Mouse (Mus musculus): ENCODE measurements at regions not wholly inside any gene's neighbourhood (a gene's known extent, or its start where the extent isn't known, plus 50 kb on each side); places are given as distances from the start of the nearest gene placed in this dataset.
A peak's percentile ranks its signal among the peaks of the same experiment; 100 is the strongest.
"Not testable (repeated sequence)": the region's sequence is repeated elsewhere in the genome, so short reads cannot be mapped to it uniquely, and the experiment has no call there.

GRCm38 (mm10) chr10:6349216-6349615 lies 409.1 kb upstream of the Oprm1 start:
- not testable (repeated sequence) for H3K4me3 ChIP-seq (ENCODE audit: low read depth, low read length); DNase-seq (ENCODE audit: low spot score); H3K4me1 ChIP-seq (ENCODE audit: control insufficient read depth, insufficient read depth, low read length); ATAC-seq (ENCODE audit: low read depth); H3K9me3 ChIP-seq (ENCODE audit: control insufficient read depth, low read length); H3K27ac ChIP-seq (replicated peaks; ENCODE audit: low read depth, low read length); H3K4me2 ChIP-seq (ENCODE audit: low read depth, low read length); H3K36me3 ChIP-seq (ENCODE audit: control insufficient read depth, insufficient read depth, low read length); H3K27me3 ChIP-seq (replicated peaks; ENCODE audit: control insufficient read depth, insufficient read depth, low read length); H3K9ac ChIP-seq (ENCODE audit: low read depth, low read length)
- WGBS = 92% methylated on average over 14 of the region's 14 CpGs

- WGBS = 45% methylated on average over 4 of the region's 4 CpGs
- no peak overlapping the region for H3K4me3 ChIP-seq (ENCODE audit: low read depth, low read length)
- H3K4me2 ChIP-seq (ENCODE audit: low read depth, low read length) = no peak overlapping the region
- DNase-seq (ENCODE audit: low spot score) = no peak
- no peaks in the 10 kb centered on the region for H3K4me1 ChIP-seq (ENCODE audit: control insufficient read depth, insufficient read depth, low read length)
- no peak overlapping the region for H3K9ac ChIP-seq (ENCODE audit: low read depth, low read length)
- H3K27me3 ChIP-seq (replicated peaks; ENCODE audit: control insufficient read depth, insufficient read depth, low read length) = no peaks in the 10 kb centered on the region
- ATAC-seq (ENCODE audit: low read depth) = no peak
- no peaks in the 10 kb centered on the region for H3K36me3 ChIP-seq (ENCODE audit: control insufficient read depth, insufficient read depth, low read length)
- H3K27ac ChIP-seq (replicated peaks; ENCODE audit: low read depth, low read length) = no peak overlapping the region
- no peaks in the 10 kb centered on the region for H3K9me3 ChIP-seq (ENCODE audit: control insufficient read depth, low read length)
Observed at GRCm38 (mm10) chr10:6366182-6366581, 392.1 kb upstream of the Oprm1 start.

- H3K9ac ChIP-seq (ENCODE audit: low read depth, low read length) = no peak overlapping the region
- H3K4me2 ChIP-seq (ENCODE audit: low read depth, low read length) = no peak overlapping the region
- no peaks in the 10 kb centered on the region for H3K36me3 ChIP-seq (ENCODE audit: control insufficient read depth, insufficient read depth, low read length)
- no peak overlapping the region for H3K4me3 ChIP-seq (ENCODE audit: low read depth, low read length)
- DNase-seq (ENCODE audit: low spot score) = no peak
- ATAC-seq (ENCODE audit: low read depth) = no peak
- H3K4me1 ChIP-seq (ENCODE audit: control insufficient read depth, insufficient read depth, low read length) = no peaks in the 10 kb centered on the region
- 87% methylated on average over 2 of the region's 2 CpGs for WGBS
- H3K9me3 ChIP-seq (ENCODE audit: control insufficient read depth, low read length) = no peaks in the 10 kb centered on the region
- no peak overlapping the region for H3K27ac ChIP-seq (replicated peaks; ENCODE audit: low read depth, low read length)
- H3K27me3 ChIP-seq (replicated peaks; ENCODE audit: control insufficient read depth, insufficient read depth, low read length) = no peaks in the 10 kb centered on the region
Observed at GRCm38 (mm10) chr10:6371666-6372065, 386.6 kb upstream of the Oprm1 start.

DNA sequence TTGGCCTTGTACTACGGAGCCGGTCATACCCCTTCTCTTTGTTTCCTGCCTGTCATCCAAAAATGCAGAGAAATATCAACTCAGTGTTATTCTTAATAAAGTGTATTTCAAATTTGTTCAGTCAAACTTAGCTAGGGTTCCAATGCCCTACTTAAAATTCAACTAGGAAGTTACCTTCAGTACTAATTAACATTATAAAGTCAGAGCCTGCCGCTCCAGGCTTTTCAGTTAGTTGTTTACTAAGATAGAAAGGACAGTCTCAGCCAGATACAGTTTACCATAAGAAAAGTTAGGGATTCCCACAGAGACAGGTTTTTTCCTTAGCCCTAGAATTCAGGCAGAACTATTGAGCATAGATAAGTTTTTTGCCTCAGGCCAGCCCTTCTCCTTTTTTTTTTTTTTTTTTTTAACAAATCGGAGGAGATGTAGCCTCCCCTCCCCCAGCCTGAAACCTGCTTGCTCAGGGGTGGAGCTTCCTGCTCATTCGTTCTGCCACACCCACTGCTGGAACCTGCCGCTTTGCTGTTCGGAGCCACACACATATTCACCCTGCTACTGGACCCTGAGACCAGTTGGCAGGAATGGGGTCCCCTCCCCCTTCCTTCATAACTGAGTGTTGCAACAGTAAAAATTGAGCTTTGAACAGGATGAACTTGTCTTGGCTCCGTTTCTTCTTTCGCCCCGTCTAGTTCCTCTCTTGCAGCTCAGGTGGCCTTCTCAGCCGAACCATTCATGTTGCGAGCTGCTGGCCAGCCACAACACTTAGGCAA lies 340.8 kb upstream of the Oprm1 start:
- not testable (repeated sequence) for H3K4me3 ChIP-seq (ENCODE audit: low read depth, low read length); H3K9me3 ChIP-seq (ENCODE audit: control insufficient read depth, low read length); H3K27ac ChIP-seq (replicated peaks; ENCODE audit: low read depth, low read length); H3K36me3 ChIP-seq (ENCODE audit: control insufficient read depth, insufficient read depth, low read length); ATAC-seq (ENCODE audit: low read depth); H3K4me2 ChIP-seq (ENCODE audit: low read depth, low read length); H3K9ac ChIP-seq (ENCODE audit: low read depth, low read length); H3K4me1 ChIP-seq (ENCODE audit: control insufficient read depth, insufficient read depth, low read length); DNase-seq (ENCODE audit: low spot score); H3K27me3 ChIP-seq (replicated peaks; ENCODE audit: control insufficient read depth, insufficient read depth, low read length)
- 77% methylated on average over 12 of the region's 12 CpGs for WGBS

DNA sequence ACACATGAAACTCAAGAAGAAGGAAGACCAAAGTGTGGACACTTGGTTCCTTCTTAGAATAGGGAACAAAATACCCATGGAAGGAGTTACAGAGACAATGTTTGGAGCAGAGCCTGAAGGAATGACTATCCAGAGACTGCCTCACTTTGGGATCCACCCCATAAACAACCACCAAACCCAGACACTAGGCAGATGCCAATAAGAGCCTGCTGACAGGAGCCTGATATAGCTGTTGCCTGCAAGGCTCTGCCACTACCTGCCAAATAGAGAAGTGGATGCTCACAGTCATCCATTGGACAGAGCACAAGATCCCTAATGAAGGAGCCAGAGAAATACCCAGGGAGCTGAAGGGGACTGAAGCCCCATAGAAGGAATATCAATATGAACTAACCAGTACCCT lies 340.1 kb upstream of the Oprm1 start:
- not testable (repeated sequence) for H3K36me3 ChIP-seq (ENCODE audit: control insufficient read depth, insufficient read depth, low read length); ATAC-seq (ENCODE audit: low read depth); H3K9ac ChIP-seq (ENCODE audit: low read depth, low read length); DNase-seq (ENCODE audit: low spot score); H3K9me3 ChIP-seq (ENCODE audit: control insufficient read depth, low read length); H3K4me3 ChIP-seq (ENCODE audit: low read depth, low read length); H3K27me3 ChIP-seq (replicated peaks; ENCODE audit: control insufficient read depth, insufficient read depth, low read length); H3K27ac ChIP-seq (replicated peaks; ENCODE audit: low read depth, low read length); H3K4me2 ChIP-seq (ENCODE audit: low read depth, low read length); H3K4me1 ChIP-seq (ENCODE audit: control insufficient read depth, insufficient read depth, low read length)

- Histone ChIP-seq H3K4me3 (ENCODE audit: low read depth, low read length) (no peak overlapping the region), H3K4me1 (ENCODE audit: control insufficient read depth, insufficient read depth, low read length) (no peaks in the 10 kb centered on the region), H3K27ac (replicated peaks; ENCODE audit: low read depth, low read length) (no peak overlapping the region), H3K9ac (ENCODE audit: low read depth, low read length) (no peak overlapping the region), H3K36me3 (ENCODE audit: control insufficient read depth, insufficient read depth, low read length) (no peaks in the 10 kb centered on the region), H3K27me3 (replicated peaks; ENCODE audit: control insufficient read depth, insufficient read depth, low read length) (no peaks in the 10 kb centered on the region), H3K9me3 (ENCODE audit: control insufficient read depth, low read length) (no peaks in the 10 kb centered on the region), H3K4me2 (ENCODE audit: low read depth, low read length) (no peak overlapping the region)
- no peak for DNase-seq (ENCODE audit: low spot score)
- ATAC-seq (ENCODE audit: low read depth) = no peak
- 65% methylated on average over 3 of the region's 3 CpGs for WGBS
Observed at GRCm38 (mm10) chr10:6465824-6466223, 292.5 kb upstream of the Oprm1 start.

DNA sequence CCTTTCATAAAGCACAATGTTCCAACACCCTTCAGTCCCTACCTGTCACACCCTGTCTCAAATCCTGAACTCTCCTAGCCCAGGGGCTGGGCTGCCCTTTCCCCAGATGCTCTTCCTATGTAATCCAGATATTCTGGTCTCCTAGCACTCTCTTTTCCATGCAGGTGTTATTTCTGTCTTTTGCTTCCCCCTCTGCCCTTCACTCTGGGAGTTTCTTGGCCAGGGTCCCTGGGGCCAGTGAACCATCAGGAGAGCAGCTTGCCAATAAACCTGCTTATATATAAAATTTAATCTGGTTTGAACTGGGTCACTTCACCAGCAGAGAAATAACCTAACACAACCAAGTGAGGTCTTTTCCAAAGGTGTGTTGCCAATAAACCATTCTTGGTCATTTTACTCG lies 278.0 kb upstream of the Oprm1 start:
- H3K9me3 ChIP-seq (ENCODE audit: control insufficient read depth, low read length) = no peaks in the 10 kb centered on the region
- H3K9ac ChIP-seq (ENCODE audit: low read depth, low read length) = no peak overlapping the region
- no peak overlapping the region for H3K4me3 ChIP-seq (ENCODE audit: low read depth, low read length)
- WGBS = 74% methylated on average over 1 of the region's 1 CpGs
- H3K4me2 ChIP-seq (ENCODE audit: low read depth, low read length) = no peak overlapping the region
- DNase-seq (ENCODE audit: low spot score) (no peak), ATAC-seq (ENCODE audit: low read depth) (no peak)
- H3K27me3 ChIP-seq (replicated peaks; ENCODE audit: control insufficient read depth, insufficient read depth, low read length) = no peaks in the 10 kb centered on the region
- H3K27ac ChIP-seq (replicated peaks; ENCODE audit: low read depth, low read length) = no peak overlapping the region
- no peaks in the 10 kb centered on the region for H3K4me1 ChIP-seq (ENCODE audit: control insufficient read depth, insufficient read depth, low read length)
- no peaks in the 10 kb centered on the region for H3K36me3 ChIP-seq (ENCODE audit: control insufficient read depth, insufficient read depth, low read length)

- H3K27me3 ChIP-seq (replicated peaks; ENCODE audit: control insufficient read depth, insufficient read depth, low read length) = no peaks in the 10 kb centered on the region
- no peak overlapping the region for H3K9ac ChIP-seq (ENCODE audit: low read depth, low read length)
- no peaks in the 10 kb centered on the region for H3K4me1 ChIP-seq (ENCODE audit: control insufficient read depth, insufficient read depth, low read length)
- no peaks in the 10 kb centered on the region for H3K9me3 ChIP-seq (ENCODE audit: control insufficient read depth, low read length)
- H3K4me2 ChIP-seq (ENCODE audit: low read depth, low read length) = no peak overlapping the region
- no peak for ATAC-seq (ENCODE audit: low read depth)
- no peak overlapping the region for H3K27ac ChIP-seq (replicated peaks; ENCODE audit: low read depth, low read length)
- no peak overlapping the region for H3K4me3 ChIP-seq (ENCODE audit: low read depth, low read length)
- WGBS = 72% methylated on average over 1 of the region's 1 CpGs
- H3K36me3 ChIP-seq (ENCODE audit: control insufficient read depth, insufficient read depth, low read length) = no peaks in the 10 kb centered on the region
- DNase-seq (ENCODE audit: low spot score) = no peak
Observed at GRCm38 (mm10) chr10:6488605-6489004, 269.7 kb upstream of the Oprm1 start.

DNA sequence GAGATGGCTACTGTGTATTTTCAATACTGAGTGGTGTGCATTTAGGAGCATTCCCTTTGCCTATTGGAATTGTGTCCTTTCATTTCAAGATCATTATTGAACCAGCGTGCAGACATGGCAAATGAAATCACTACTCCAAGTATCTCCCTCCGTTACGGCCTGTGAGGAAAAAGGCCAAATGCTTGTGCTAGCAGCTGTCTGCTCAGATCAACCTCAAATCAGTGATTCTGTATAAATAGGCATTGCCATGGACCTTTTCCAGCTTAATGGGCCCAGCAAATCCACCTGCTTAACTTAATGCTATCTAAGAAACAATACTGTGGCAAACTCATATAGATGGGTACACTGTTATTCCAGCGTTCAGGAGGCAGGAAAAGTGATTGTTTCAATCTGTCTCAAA lies 265.6 kb upstream of the Oprm1 start:
- H3K27ac ChIP-seq (replicated peaks; ENCODE audit: low read depth, low read length) = no peak overlapping the region
- WGBS = 82% methylated on average over 4 of the region's 4 CpGs
- H3K9ac ChIP-seq (ENCODE audit: low read depth, low read length) = no peak overlapping the region
- no peak overlapping the region for H3K4me2 ChIP-seq (ENCODE audit: low read depth, low read length)
- H3K4me1 ChIP-seq (ENCODE audit: control insufficient read depth, insufficient read depth, low read length) = no peaks in the 10 kb centered on the region
- no peak overlapping the region for H3K4me3 ChIP-seq (ENCODE audit: low read depth, low read length)
- no peaks in the 10 kb centered on the region for H3K9me3 ChIP-seq (ENCODE audit: control insufficient read depth, low read length)
- H3K36me3 ChIP-seq (ENCODE audit: control insufficient read depth, insufficient read depth, low read length) = no peaks in the 10 kb centered on the region
- peak; percentile 38 for DNase-seq (ENCODE audit: low spot score)
- ATAC-seq (ENCODE audit: low read depth) = no peak
- H3K27me3 ChIP-seq (replicated peaks; ENCODE audit: control insufficient read depth, insufficient read depth, low read length) = no peaks in the 10 kb centered on the region

Data from embryonic facial prominence, embryonic 14.5 days (tissue).